Mouse (Mus musculus) macrophage (primary cell): ENCODE results near the gene Klhl33. TPM values are rescaled to one million over a fixed set of nuclear protein-coding genes. Genes with fewer than 3 reads are reported as not detected.
"Not testable (repeated sequence)": the region's sequence is repeated elsewhere in the genome, so short reads cannot be mapped to it uniquely, and the experiment has no call there.

ENCODE experiments used
- H3K27ac ChIP-seq: fragments of 350-480 bp; formaldehyde crosslinking; 2 replicates; pipeline ENCODE4 v1.9.0; 2021
- H3K36me3 ChIP-seq: fragments of 350-480 bp; formaldehyde crosslinking; 2 replicates; pipeline ENCODE4 v1.9.0; 2021; ENCODE audit errors: inconsistent target
- H3K4me3 ChIP-seq: fragments of 350-480 bp; formaldehyde crosslinking; 2 replicates; pipeline ENCODE4 v1.9.0; 2021; ENCODE audit errors: inconsistent target
- H3K79me2 ChIP-seq: fragments of 350-480 bp; formaldehyde crosslinking; 2 replicates; pipeline ENCODE4 v1.9.0; 2021; ENCODE audit errors: inconsistent target
- WGBS: methylation state at CpG from one replicate; pipeline ENCODE4 v1.1.7; 2026; ENCODE audit warnings: inconsistent platforms; ENCODE audit not compliant: missing documents; 5-methylcytosine and 5-hydroxymethylcytosine counted together
- polyA plus RNA-seq: library from polyadenylated mRNA; stranded (reverse); fragments of 250-400 nt; gene quantifications from 3 replicates; pipeline ENCODE4 v1.2.4, GENCODE M21; 2018; ENCODE audit warnings: inconsistent platforms
- total RNA-seq, 78 experiments: library from RNA; depleted of rRNA; stranded (reverse); fragments of 250-400 nt; gene quantifications; 1 replicate in 9 of 78; 2 replicates in 24 of 78; 3 replicates in 43 of 78; 4 replicates in 2 of 78; pipeline ENCODE4 v1.2.4; 2018; ENCODE audit warnings: inconsistent platforms in 56 of 78

Klhl33 gene
- total RNA-seq (2018; cell fraction: chromatin; rRNA removed), result 1 to 10 TPM in 2 of 26 experiments, under 1 TPM in 15, not detected in 9; 0.13 to 1.2 (median 0.41) TPM
- total RNA-seq (2018; cell fraction: cytosol; rRNA removed), result under 1 TPM in 23 of 26 experiments, not detected in 3; 0.03 to 0.32 (median 0.09) TPM
- total RNA-seq (2018; cell fraction: nucleus; rRNA removed), result 1 to 10 TPM in 1 of 26 experiments, under 1 TPM in 20, not detected in 5; 0.09 to 2.2 (median 0.29) TPM
- polyA plus RNA-seq, result 0.10 to 0.34 TPM in 2 of 3 replicates, not detected in the other

GRCm38 (mm10) chr14:50897374-50897765 lies at the start of gene Klhl33:
Gene Klhl33, minus strand, starts transcription at chr14:50897507.
- peak within 1 kb of the TSS; percentile 54 for H3K27ac ChIP-seq
- WGBS, result 63% methylated on average over 7 of the region's 7 CpGs
- no peak within 1 kb of the TSS for H3K4me3 ChIP-seq
- no peaks in the 10 kb centered on the region for H3K36me3 ChIP-seq
- H3K79me2 ChIP-seq, result no peaks in the 10 kb centered on the region

- 3% methylated on average over 3 of the region's 3 CpGs for WGBS
- Histone ChIP-seq H3K4me3 (peak overlapping the region; percentile 92), H3K27ac (peak overlapping the region; percentile 87), H3K79me2 (peaks cover 49% of the 10 kb centered on the region)
- H3K36me3 ChIP-seq, result not testable (repeated sequence)
Measured at GRCm38 (mm10) chr14:50945526-50945925, 48.2 kb upstream of the Klhl33 start.

DNA sequence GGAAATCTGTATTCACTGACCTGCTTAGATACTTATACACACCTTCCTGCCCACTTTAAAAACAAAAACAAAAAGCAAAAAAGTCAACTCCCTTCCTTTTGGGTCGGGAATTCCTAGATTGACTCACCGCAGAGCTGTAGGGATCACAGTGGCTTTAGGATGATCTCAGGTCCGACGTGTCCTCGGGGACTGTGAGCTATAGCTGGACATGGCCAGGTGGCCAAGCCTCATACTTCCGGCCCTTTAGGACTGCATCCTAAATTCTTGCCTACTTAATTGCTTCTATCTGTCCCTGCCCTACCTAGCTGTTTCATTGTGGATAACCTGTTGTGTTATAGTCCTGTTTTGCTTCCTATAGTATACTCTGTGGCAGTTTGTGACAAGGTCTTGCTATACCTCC lies 47.8 kb upstream of the Klhl33 start:
- 2% methylated on average over 6 of the region's 6 CpGs for WGBS
- H3K79me2 ChIP-seq, result peaks cover 49% of the 10 kb centered on the region
- H3K27ac ChIP-seq, result peak overlapping the region; percentile 87
- H3K4me3 ChIP-seq, result peak overlapping the region; percentile 92
- H3K36me3 ChIP-seq, result not testable (repeated sequence)

GRCm38 (mm10) chr14:50944668-50945033 lies 47.3 kb upstream of the Klhl33 start:
- WGBS, result 2% methylated on average over 9 of the region's 15 CpGs
- not testable (repeated sequence) for H3K36me3 ChIP-seq
- peak overlapping the region; percentile 92 for H3K4me3 ChIP-seq
- peaks cover 49% of the 10 kb centered on the region for H3K79me2 ChIP-seq
- peak overlapping the region; percentile 87 for H3K27ac ChIP-seq

DNA sequence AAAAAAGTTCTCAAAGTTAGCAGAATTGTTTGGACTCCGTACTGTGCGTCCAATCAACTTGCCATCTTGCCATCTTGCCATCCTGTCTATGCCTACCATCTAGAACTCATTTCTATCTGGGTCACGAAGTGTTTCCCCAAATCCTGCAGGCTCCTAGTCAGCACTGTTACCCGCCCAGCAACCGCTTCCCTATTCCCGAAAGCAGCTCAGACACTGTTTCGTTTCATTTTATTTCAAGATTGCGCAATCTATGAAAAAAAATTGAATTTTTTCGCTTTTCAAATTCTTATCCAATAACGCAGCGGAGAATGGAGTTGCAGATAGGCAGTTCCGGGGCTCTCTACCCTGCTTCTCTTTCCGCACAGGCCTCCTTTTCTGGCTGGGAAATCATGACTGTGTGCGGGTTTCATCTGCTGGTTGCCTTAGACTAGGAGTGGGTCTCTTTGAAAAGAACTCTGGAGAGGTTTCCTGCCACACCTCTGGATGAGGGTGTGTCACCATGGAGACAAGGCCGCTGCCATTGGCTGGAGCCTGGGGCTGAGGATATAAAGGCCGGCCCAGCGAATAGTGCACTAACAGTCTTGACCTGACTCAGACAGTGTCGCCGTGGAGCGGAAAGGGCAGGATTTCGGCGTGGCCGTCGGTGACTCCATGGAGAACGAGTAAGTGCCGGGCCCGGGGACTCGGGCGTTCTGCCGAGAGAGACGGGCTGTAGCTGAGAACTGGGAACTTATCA lies 46.8 kb upstream of the Klhl33 start, which contains the start of gene Gm49342:
Gene Gm49342 (plus strand): TSS at position 586 of the 736 bp plus-strand sequence.
- Histone ChIP-seq H3K36me3 (peaks cover under 1% of the 10 kb centered on the region; the same call in 1 of the 2 replicates), H3K4me3 (peak within 1 kb of the TSS; percentile 92), H3K79me2 (peaks cover 43% of the 10 kb centered on the region), H3K27ac (peak within 1 kb of the TSS; percentile 87)
- WGBS, result 0% methylated on average over 30 of the region's 31 CpGs

GRCm38 (mm10) chr14:50938940-50939339 lies 41.6 kb upstream of the Klhl33 start:
- WGBS, result 8% methylated on average over 2 of the region's 2 CpGs
- peak overlapping the region; percentile 31 for H3K4me3 ChIP-seq
- H3K36me3 ChIP-seq, result no peaks in the 10 kb centered on the region
- peak overlapping the region; percentile 56; the same call in 1 of the 2 replicates for H3K27ac ChIP-seq
- peaks cover 31% of the 10 kb centered on the region; the same call in 1 of the 2 replicates for H3K79me2 ChIP-seq

DNA sequence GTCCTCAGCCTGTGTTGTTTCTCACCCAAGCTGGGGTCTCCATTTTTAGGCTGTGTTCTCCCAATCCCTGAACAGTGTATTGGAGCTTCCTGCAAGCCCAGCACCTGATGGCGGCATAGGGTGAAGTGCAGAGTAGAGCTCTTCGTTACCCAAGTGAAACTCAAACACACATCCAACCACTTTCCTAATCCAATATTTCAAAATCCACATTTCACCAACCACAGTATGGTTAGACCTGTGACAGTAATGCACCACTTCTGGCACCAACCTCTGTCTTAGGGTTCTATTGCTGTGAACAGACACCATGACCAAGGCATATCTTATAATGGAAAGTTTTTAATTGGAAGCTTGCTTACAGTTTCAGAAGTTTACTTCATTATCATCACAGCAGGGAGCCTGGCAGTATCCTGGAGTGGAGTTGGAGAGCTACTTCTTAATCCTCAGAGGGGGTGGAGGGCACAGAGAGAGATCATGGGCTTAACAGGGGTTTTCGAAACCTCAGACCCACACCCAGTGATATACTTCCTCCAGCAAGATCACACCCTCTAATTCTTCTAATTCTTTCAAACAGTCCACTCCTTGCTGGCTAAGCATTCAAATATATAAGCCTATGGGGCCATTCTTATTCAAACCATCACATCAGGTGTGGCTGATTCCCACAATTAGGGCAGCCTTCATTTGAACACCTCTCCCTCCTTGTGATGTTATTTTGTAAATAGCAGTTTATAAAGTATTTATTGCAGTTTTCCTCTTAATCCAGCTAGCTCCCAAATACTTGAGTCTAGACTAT lies 41.0 kb upstream of the Klhl33 start:
- H3K4me3 ChIP-seq, result peak overlapping the region; percentile 31
- H3K36me3 ChIP-seq, result no peaks in the 10 kb centered on the region
- peak overlapping the region; percentile 56; the same call in 1 of the 2 replicates for H3K27ac ChIP-seq
- H3K79me2 ChIP-seq, result peaks cover 37% of the 10 kb centered on the region; the same call in 1 of the 2 replicates
- WGBS, result 96% methylated on average over 3 of the region's 3 CpGs

DNA sequence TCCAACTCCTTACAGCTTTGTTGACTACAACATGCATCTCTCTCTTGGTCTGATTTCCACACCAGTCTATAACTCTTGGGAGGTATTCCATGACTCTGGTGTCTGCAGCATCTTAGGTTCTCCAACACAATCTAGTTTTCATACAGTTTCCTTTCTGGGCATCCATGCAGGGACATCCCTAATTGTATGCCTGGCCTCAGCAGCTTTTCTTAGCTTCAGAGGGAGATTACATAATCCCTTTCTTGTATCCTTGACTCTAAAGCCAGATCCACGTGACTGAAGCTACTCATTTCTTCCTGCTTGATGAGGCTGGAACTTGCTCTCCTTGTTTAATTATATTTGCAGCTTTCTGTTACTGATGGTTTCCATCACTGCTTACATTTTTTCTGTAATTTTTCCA lies 39.3 kb upstream of the Klhl33 start:
- Histone ChIP-seq H3K36me3 (no peaks in the 10 kb centered on the region), H3K79me2 (peaks cover 37% of the 10 kb centered on the region; the same call in 1 of the 2 replicates), H3K4me3 (no peak overlapping the region), H3K27ac (peak overlapping the region; percentile 56)
- WGBS, result 33% methylated on average over 1 of the region's 1 CpGs

DNA sequence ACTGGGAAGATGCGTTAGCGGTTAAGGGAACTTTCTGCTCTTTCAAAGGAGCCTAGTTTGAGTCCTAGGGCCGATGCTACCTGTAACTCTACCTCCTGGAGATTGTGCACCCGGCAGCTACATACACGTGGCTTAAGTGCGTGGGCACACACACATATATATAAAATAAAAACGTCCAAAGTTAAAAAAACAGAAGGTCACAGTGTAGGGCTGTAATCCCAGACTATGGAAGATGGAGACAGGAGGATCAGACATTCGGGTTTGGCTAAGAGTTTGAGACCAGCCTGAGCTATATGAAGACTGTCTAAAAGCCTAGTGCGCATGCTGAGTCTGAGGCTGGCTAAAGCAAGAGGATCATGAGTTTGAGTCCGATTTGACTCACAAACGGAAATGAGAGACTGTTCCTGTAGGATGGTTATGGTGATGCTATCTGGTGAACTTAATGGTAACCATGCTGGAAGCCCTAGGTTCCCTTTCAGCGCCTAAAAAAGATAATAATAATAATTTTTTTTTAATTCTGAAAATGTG lies 34.2 kb upstream of the Klhl33 start:
- peaks cover 56% of the 10 kb centered on the region for H3K79me2 ChIP-seq
- WGBS, result 16% methylated on average over 12 of the region's 12 CpGs
- H3K27ac ChIP-seq, result peak overlapping the region; percentile 90
- peak overlapping the region; percentile 43 for H3K4me3 ChIP-seq
- H3K36me3 ChIP-seq, result peaks cover 30% of the 10 kb centered on the region

GRCm38 (mm10) chr14:50930754-50931492 lies 33.6 kb upstream of the Klhl33 start, which contains the start of the genes Pip4p1 and Pnp:
Gene Pip4p1, minus strand, starts transcription at chr14:50930856.
Gene Pnp, plus strand, starts transcription at chr14:50931082.
- Histone ChIP-seq H3K27ac (peak within 1 kb of the TSS; percentile 90), H3K4me3 (peak within 1 kb of the TSS; percentile 88), H3K79me2 (peaks cover 58% of the 10 kb centered on the region), H3K36me3 (peaks cover 33% of the 10 kb centered on the region)
- under 1% methylated on average over 67 of the region's 68 CpGs for WGBS

- peak overlapping the region; percentile 88 for H3K4me3 ChIP-seq
- peaks cover 58% of the 10 kb centered on the region for H3K79me2 ChIP-seq
- H3K36me3 ChIP-seq, result peaks cover 33% of the 10 kb centered on the region
- WGBS, result under 1% methylated on average over 33 of the region's 38 CpGs
- H3K27ac ChIP-seq, result peak overlapping the region; percentile 90
Measured at GRCm38 (mm10) chr14:50930377-50930753, 33.1 kb upstream of the Klhl33 start.

DNA sequence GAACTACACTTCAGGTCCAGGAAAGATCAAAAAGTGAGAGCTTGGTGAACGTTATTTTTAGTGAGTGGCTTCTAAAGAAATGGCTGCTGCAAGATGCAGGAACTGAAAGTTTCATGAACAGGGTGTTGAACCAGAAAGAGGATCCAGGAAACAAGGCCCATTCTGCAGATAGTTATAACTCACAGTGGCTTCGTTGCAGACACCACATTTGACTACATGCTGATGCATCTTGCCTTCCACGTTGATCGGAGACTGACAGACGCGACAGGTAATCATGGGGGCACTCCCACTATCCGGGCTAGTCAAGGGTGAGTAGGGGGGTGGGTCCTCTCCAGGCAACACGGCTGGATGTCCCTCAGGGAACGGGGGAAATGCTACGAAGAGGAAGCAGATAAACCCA lies 32.6 kb upstream of the Klhl33 start:
- H3K27ac ChIP-seq, result peak overlapping the region; percentile 90
- H3K36me3 ChIP-seq, result peaks cover 33% of the 10 kb centered on the region
- peak overlapping the region; percentile 88 for H3K4me3 ChIP-seq
- WGBS, result 4% methylated on average over 10 of the region's 10 CpGs
- peaks cover 55% of the 10 kb centered on the region for H3K79me2 ChIP-seq

DNA sequence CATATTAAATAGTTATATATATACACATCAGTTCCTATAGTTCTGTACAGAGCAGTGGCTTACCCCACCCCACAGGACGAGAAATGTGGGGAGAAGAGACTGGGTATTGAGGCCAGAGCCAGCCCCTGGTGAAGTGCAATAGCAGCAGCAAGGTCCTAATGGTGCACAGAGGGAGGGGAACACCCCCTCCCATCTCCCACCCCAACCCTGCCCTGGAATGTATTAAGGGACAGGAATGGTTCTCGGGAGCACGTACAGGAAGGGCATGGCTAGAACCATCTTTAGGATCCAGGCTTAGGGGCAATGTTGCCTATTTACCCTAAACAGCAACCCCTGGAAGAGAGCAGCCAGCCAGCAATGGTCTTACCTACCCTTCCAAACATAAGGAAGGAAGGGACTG lies 30.1 kb upstream of the Klhl33 start:
- Histone ChIP-seq H3K79me2 (peaks cover 56% of the 10 kb centered on the region), H3K27ac (no peak overlapping the region; the same call in 1 of the 2 replicates), H3K36me3 (peaks cover 33% of the 10 kb centered on the region), H3K4me3 (no peak overlapping the region)
- 89% methylated on average over 3 of the region's 3 CpGs for WGBS
